Mouse (Mus musculus): ENCODE measurements around the gene Usp6nl. TPM values are rescaled to one million over a fixed set of nuclear protein-coding genes. Genes with fewer than 3 reads are reported as not detected.
A peak's percentile ranks its signal among the peaks of the same experiment; 100 is the strongest.

Usp6nl gene
- polyA plus RNA-seq, 1 experiment from 2014 or later: 2.7 TPM

DNA sequence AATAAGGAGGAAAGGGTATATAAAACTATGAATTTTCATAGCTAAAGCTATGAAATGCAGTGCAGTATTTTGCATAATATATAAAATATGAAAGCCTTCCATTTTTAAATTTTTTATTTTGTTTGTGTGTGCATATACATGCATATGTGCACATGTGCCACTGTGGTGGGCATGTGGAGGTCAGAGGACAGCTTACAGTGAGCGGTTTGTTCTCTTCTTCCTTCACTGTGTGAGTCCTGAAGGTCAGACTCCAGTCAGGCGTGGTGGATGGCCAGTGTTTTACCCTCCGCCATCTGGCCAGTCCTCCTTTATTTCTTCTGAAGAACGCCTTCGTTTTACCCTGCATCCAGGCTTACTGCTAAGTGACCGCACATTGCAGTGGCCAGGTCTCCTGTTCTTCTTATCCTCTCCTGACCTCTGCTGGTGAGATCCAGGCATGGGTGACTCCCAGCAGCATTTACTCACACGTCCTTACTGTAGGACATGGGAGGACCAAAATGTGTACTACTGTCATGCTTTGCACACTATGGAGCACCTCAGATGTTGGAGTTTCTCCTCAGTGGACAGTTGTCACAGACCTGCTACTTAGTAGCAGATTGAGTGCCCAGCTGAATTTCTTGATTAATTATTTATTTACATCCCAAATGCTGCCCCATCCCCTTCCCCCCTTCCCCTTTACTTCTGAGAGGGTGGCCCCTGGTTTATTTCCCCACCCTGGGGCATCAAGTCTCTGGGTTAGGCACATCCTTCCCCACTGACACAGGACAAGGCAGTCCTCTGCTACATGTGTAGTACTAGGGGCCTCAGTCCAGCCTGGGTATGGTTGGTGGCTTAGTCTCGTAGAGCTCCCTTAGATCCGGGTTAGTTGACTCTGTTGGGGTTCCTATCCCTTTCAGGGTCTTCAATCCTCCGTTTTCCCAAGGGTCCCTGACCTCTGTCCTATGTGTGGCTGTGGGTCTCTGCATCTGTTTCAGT lies 82.9 kb downstream of the Usp6nl start:
- 39% methylated on average over 10 of the region's 10 CpGs for WGBS (ENCODE audit: insufficient replicate concordance)
- no peaks in the 10 kb centered on the region for H3K9me3 ChIP-seq (replicated peaks; ENCODE audit: control insufficient read depth, low read length)
- no peaks in the 10 kb centered on the region for H3K27me3 ChIP-seq (ENCODE audit: control insufficient read depth, insufficient read depth, low read depth, low read length)
- no peak overlapping the region for H3K4me2 ChIP-seq (ENCODE audit: low read depth, low read length)
- peak; percentile 74 for ATAC-seq (ENCODE audit: low read depth)
- H3K4me3 ChIP-seq (ENCODE audit: low read depth, low read length): no peak overlapping the region
- peaks cover 15% of the 10 kb centered on the region for H3K4me1 ChIP-seq (ENCODE audit: control insufficient read depth, low read depth, low read length)
- no peak overlapping the region for H3K27ac ChIP-seq (ENCODE audit: low read length)
- H3K9ac ChIP-seq (ENCODE audit: low read depth, low read length): no peak overlapping the region
- H3K36me3 ChIP-seq (ENCODE audit: control insufficient read depth, insufficient read depth): no peaks in the 10 kb centered on the region

DNA sequence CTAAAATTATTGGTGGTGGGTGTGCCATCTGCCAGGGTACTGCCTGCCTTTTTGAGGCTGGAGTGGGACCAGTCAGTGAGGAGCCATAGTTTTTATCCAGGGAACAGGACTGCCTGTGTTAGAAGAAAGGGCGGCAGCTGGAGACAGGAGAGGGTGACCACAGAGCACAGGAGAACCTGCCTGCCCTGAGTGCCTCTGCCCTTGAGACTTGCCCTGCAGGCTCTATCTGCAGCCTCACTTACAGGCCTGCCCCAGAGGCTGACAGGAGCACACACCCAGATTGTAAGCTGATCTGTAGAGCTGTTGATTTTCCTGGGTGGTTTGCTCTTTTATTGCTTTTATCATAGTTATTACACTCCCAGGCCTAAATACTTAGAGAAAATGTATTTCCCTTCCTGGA lies 85.2 kb downstream of the Usp6nl start:
- no peak overlapping the region for H3K9ac ChIP-seq (ENCODE audit: low read depth, low read length)
- H3K27me3 ChIP-seq (ENCODE audit: control insufficient read depth, insufficient read depth, low read depth, low read length): no peaks in the 10 kb centered on the region
- no peak overlapping the region for H3K4me2 ChIP-seq (ENCODE audit: low read depth, low read length)
- no peak overlapping the region for H3K27ac ChIP-seq (ENCODE audit: low read length)
- peaks cover 15% of the 10 kb centered on the region for H3K4me1 ChIP-seq (ENCODE audit: control insufficient read depth, low read depth, low read length)
- H3K36me3 ChIP-seq (ENCODE audit: control insufficient read depth, insufficient read depth): no peaks in the 10 kb centered on the region
- H3K4me3 ChIP-seq (ENCODE audit: low read depth, low read length): no peak overlapping the region
- ATAC-seq (ENCODE audit: low read depth): no peak
- WGBS (ENCODE audit: insufficient replicate concordance): 75% methylated on average over 1 of the region's 1 CpGs
- no peaks in the 10 kb centered on the region for H3K9me3 ChIP-seq (replicated peaks; ENCODE audit: control insufficient read depth, low read length)

DNA sequence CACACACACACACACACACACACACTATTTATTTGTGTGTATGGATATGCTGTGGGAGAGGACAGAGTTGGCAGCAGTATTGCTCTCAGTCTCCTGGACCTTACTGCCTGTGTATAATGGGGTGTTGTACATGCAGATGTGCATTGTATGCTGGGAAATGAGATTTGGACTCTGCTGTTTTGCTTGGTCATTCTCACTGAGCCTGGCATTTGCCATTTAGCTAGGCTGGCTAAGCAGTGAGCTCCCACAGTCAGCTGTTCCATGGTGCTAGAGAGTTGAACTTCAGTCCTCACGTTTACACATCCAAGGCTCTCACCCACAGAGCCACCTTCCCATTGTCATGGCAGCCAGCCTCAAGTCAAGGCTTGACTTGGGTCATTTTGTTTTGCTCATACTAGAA lies 90.2 kb downstream of the Usp6nl start:
- Histone ChIP-seq H3K9ac (ENCODE audit: low read depth, low read length) (no peak overlapping the region), H3K27ac (ENCODE audit: low read length) (no peak overlapping the region), H3K27me3 (ENCODE audit: control insufficient read depth, insufficient read depth, low read depth, low read length) (no peaks in the 10 kb centered on the region), H3K4me2 (ENCODE audit: low read depth, low read length) (no peak overlapping the region), H3K4me3 (ENCODE audit: low read depth, low read length) (no peak overlapping the region), H3K4me1 (ENCODE audit: control insufficient read depth, low read depth, low read length) (no peaks in the 10 kb centered on the region), H3K36me3 (ENCODE audit: control insufficient read depth, insufficient read depth) (no peaks in the 10 kb centered on the region), H3K9me3 (replicated peaks; ENCODE audit: control insufficient read depth, low read length) (no peaks in the 10 kb centered on the region)
- WGBS (ENCODE audit: insufficient replicate concordance): 90% methylated on average over 1 of the region's 1 CpGs
- ATAC-seq (ENCODE audit: low read depth): no peak

DNA sequence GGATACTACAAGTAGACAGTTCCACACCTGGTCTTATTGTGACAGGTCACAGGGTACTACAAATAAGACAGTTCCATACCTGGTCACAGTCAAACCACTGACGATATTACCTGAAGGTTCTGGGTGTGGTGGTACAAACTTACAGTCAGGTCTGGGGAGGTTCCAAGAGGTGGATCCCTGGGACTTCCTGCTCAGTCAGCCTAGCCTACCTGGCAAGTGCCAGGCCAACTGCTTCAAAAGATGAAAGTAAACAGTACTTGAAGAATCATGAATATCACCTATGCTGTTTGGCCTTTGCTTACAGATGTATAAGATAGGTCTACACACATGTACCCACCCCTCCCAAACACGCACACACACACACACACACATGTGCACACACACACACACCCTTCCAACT lies 91.3 kb downstream of the Usp6nl start:
- no peak overlapping the region for H3K4me2 ChIP-seq (ENCODE audit: low read depth, low read length)
- no peak for ATAC-seq (ENCODE audit: low read depth)
- WGBS (ENCODE audit: insufficient replicate concordance): 88% methylated on average over 2 of the region's 2 CpGs
- no peak overlapping the region for H3K27ac ChIP-seq (ENCODE audit: low read length)
- no peaks in the 10 kb centered on the region; the same call in 1 of the 2 replicates for H3K4me1 ChIP-seq (ENCODE audit: control insufficient read depth, low read depth, low read length)
- no peak overlapping the region for H3K9ac ChIP-seq (ENCODE audit: low read depth, low read length)
- H3K4me3 ChIP-seq (ENCODE audit: low read depth, low read length): no peak overlapping the region
- H3K9me3 ChIP-seq (replicated peaks; ENCODE audit: control insufficient read depth, low read length): no peaks in the 10 kb centered on the region
- no peaks in the 10 kb centered on the region for H3K27me3 ChIP-seq (ENCODE audit: control insufficient read depth, insufficient read depth, low read depth, low read length)
- H3K36me3 ChIP-seq (ENCODE audit: control insufficient read depth, insufficient read depth): no peaks in the 10 kb centered on the region

DNA sequence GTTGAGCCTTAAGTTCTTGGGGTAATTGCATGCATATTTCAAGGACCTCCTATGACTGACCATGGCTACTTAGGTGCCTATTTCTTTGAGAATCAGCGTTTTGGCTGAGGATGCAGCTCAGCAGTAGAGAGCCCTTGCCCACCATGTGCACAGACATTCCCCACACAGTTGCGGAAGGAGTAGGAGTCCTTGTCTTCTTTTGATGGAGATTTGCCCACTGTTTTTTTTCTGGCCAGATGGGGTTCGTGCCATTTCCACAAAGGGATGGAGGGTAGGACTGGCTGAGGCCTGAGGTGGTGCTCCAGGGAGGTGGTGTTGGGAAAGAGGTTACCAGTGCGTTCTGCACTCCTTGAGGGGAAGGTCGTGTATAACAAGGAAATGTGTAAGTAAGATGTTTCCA lies 91.9 kb downstream of the Usp6nl start:
- H3K4me1 ChIP-seq (ENCODE audit: control insufficient read depth, low read depth, low read length): no peaks in the 10 kb centered on the region; the same call in 1 of the 2 replicates
- no peak overlapping the region for H3K9ac ChIP-seq (ENCODE audit: low read depth, low read length)
- no peak overlapping the region for H3K27ac ChIP-seq (ENCODE audit: low read length)
- WGBS (ENCODE audit: insufficient replicate concordance): 80% methylated on average over 5 of the region's 5 CpGs
- no peak for ATAC-seq (ENCODE audit: low read depth)
- H3K4me3 ChIP-seq (ENCODE audit: low read depth, low read length): no peak overlapping the region
- no peak overlapping the region for H3K4me2 ChIP-seq (ENCODE audit: low read depth, low read length)
- no peaks in the 10 kb centered on the region for H3K9me3 ChIP-seq (replicated peaks; ENCODE audit: control insufficient read depth, low read length)
- H3K36me3 ChIP-seq (ENCODE audit: control insufficient read depth, insufficient read depth): no peaks in the 10 kb centered on the region
- no peaks in the 10 kb centered on the region for H3K27me3 ChIP-seq (ENCODE audit: control insufficient read depth, insufficient read depth, low read depth, low read length)

DNA sequence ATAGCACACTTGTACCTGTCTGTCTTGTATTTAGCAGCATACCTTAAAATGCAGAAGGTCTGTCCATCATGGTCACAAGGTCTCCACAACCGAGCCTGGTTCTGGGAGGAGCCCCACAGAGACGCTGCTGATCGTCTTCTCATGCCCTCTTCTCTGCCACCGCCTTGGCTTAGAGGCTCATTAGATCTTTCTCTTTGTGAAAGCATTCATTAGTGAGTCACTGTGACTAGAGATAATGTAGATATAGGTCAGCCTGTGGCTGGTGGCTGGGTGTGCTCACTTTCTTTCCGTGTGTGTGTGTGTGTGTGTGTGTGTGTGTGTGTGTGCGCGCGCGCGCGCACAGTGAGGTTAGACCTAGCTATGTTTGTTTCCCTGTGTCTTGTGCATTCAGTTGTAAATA lies 94.7 kb downstream of the Usp6nl start:
- H3K4me1 ChIP-seq (ENCODE audit: control insufficient read depth, low read depth, low read length): no peaks in the 10 kb centered on the region; the same call in 1 of the 2 replicates
- H3K36me3 ChIP-seq (ENCODE audit: control insufficient read depth, insufficient read depth): no peaks in the 10 kb centered on the region
- WGBS (ENCODE audit: insufficient replicate concordance): 67% methylated on average over 11 of the region's 11 CpGs
- no peak overlapping the region for H3K4me3 ChIP-seq (ENCODE audit: low read depth, low read length)
- no peak overlapping the region for H3K9ac ChIP-seq (ENCODE audit: low read depth, low read length)
- no peaks in the 10 kb centered on the region for H3K9me3 ChIP-seq (replicated peaks; ENCODE audit: control insufficient read depth, low read length)
- no peak overlapping the region for H3K4me2 ChIP-seq (ENCODE audit: low read depth, low read length)
- no peak overlapping the region for H3K27ac ChIP-seq (ENCODE audit: low read length)
- ATAC-seq (ENCODE audit: low read depth): no peak
- H3K27me3 ChIP-seq (ENCODE audit: control insufficient read depth, insufficient read depth, low read depth, low read length): no peaks in the 10 kb centered on the region

DNA sequence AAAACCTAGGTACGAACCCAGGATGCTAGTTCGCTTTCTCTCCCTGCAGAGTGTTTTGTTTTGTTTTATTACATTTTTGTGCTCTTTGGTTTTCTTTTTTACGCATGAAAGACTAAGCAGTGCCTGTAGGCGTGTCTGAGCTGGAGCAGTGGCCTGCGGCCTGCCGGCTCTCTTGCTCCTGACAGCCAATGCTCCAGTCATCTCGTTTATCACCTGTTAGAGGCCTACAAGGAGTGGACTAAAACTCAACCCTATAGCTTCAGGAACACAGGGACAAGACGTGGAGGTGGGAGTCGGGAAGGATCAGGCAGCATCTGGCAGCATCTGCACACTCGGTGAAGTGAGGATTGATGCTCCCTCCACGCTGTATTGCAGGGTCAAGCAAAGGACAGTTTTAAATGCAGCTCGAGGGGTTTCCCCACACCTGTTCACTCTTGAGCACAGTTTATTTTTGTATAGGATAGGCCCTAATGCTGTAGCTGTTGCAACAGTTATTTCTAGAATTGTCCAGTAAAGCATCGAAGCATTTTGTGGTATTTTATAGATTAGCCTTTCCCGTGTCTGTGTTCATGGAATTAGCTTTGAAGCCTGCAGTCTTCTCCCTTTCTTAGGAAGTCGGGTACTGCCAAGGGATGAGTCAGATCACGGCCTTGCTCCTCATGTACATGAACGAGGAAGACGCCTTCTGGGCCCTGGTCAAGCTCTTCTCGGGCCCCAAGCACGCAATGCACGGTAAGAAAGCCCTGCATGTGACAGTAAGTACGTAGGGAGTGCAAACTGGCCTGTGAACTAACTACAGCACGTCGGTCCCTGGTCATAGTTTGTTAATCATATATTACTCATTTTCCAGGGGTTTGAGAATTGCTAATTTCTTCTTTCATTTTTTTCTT lies 101.4 kb downstream of the Usp6nl start:
- Histone ChIP-seq H3K4me3 (ENCODE audit: low read depth, low read length) (no peak overlapping the region), H3K4me1 (ENCODE audit: control insufficient read depth, low read depth, low read length) (no peaks in the 10 kb centered on the region), H3K36me3 (ENCODE audit: control insufficient read depth, insufficient read depth) (peaks cover 5% of the 10 kb centered on the region; the same call in 1 of the 2 replicates), H3K27me3 (ENCODE audit: control insufficient read depth, insufficient read depth, low read depth, low read length) (no peaks in the 10 kb centered on the region), H3K27ac (ENCODE audit: low read length) (no peak overlapping the region), H3K9ac (ENCODE audit: low read depth, low read length) (no peak overlapping the region), H3K9me3 (replicated peaks; ENCODE audit: control insufficient read depth, low read length) (no peaks in the 10 kb centered on the region), H3K4me2 (ENCODE audit: low read depth, low read length) (no peak overlapping the region)
- 85% methylated on average over 24 of the region's 24 CpGs for WGBS (ENCODE audit: insufficient replicate concordance)
- ATAC-seq (ENCODE audit: low read depth): no peak

DNA sequence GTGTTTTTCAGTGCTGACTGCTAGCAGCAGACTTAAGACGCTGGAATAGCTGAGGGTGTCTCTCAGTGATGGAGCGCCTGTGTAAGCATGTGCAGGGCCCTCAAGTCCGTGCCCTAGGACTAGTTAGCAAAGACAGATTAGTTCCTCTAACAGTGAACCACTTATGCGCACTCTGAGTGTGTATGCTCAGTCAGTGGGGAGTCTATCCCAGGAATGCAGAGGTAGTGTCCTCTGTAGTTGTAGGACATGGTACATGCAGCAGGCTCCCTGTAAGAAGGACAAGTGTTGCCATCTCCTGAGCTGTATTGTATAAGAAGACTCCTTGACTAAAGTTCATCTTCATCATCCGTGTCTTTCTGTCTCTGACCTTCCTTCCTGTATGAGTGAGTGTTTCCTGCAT lies 102.4 kb downstream of the Usp6nl start:
- H3K4me3 ChIP-seq (ENCODE audit: low read depth, low read length): no peak overlapping the region
- no peak overlapping the region for H3K4me2 ChIP-seq (ENCODE audit: low read depth, low read length)
- no peaks in the 10 kb centered on the region for H3K27me3 ChIP-seq (ENCODE audit: control insufficient read depth, insufficient read depth, low read depth, low read length)
- no peaks in the 10 kb centered on the region for H3K9me3 ChIP-seq (replicated peaks; ENCODE audit: control insufficient read depth, low read length)
- no peaks in the 10 kb centered on the region for H3K4me1 ChIP-seq (ENCODE audit: control insufficient read depth, low read depth, low read length)
- H3K27ac ChIP-seq (ENCODE audit: low read length): no peak overlapping the region
- ATAC-seq (ENCODE audit: low read depth): no peak
- 70% methylated on average over 5 of the region's 5 CpGs for WGBS (ENCODE audit: insufficient replicate concordance)
- H3K9ac ChIP-seq (ENCODE audit: low read depth, low read length): no peak overlapping the region
- H3K36me3 ChIP-seq (ENCODE audit: control insufficient read depth, insufficient read depth): peaks cover 5% of the 10 kb centered on the region; the same call in 1 of the 2 replicates

All from liver, embryonic 16.5 days (tissue).